Mouse (Mus musculus) gastrocnemius, adult 18-20 months (tissue): Measurements from ENCODE around the gene Omd. TPM values are rescaled to one million over a fixed set of nuclear protein-coding genes. Genes with fewer than 3 reads are reported as not detected.

Source experiments
- DNase-seq: peaks from one replicate; pipeline ENCODE4 v3.0.0; 2021; ENCODE audit warnings: low spot score
- total RNA-seq, 2 experiments: library from RNA; stranded (reverse); gene quantifications; 2 replicates each; pipeline ENCODE4 v1.2.3; 2021

Omd gene
- total RNA-seq, 2 experiments from 2014 or later = 0.82 to 2.1 TPM

GRCm38 (mm10) chr13:49608589-49609322, 26.5 kb downstream of the Omd start:
- no peak for DNase-seq

DNA sequence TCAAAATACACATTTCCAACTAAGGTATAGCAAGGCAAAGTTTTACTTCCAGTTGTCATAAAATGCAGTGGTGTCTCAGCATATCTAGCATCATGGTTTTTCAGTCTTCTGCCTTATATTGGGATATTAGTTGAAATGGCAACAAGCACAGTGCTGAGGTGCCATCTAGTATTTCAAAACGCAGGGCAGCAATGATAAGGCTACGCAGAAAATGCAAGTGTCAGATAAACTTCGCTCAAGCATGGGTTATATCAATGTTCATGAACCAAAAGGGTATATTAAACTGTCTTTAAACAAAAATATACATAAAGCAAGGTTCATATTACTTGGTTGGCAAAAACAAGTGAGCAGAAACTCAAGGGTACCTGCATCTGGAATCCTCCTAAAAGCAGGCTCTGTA, 34.8 kb downstream of the Omd start:
- DNase-seq = no peak

GRCm38 (mm10) chr13:49618365-49618764, 36.1 kb downstream of the Omd start:
- DNase-seq = no peak

DNA sequence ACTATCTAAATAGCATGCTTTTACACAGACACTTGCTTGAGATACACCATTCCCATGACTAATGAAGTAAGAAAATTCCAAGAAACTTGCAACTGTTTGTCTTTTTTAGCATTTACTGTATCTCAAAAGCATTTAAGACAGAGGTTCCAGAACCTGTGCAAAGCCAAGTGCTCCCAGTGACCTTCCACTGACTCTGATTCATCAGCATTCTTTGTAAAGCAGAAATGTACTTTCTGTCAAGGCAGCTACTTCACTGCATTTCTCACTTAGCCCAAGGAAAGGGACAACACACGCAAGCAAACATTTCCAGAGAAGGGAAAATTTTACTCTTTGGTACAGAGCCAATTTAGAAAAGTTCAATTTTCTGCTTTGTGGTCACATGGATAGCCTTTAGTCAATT, 41.0 kb downstream of the Omd start:
- no peak for DNase-seq

DNA sequence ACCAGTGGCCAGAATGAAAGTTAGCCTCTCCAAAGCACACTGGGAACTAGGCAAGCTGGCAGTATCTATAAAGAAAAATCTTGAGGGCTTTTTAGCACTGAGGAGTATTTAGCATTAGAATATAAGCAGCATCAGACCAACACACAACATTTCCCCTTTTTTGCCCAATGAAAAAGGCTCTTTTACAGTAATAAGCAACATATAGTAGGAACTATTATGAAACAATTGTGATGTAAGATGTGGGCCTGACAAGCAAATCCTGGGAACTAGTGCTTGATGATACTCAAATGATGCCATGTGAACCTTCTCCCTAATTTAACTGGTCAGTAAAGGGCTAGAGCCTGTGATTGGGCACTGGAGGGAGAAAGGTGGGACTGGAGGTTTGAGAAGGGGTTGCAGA, 45.9 kb downstream of the Omd start:
- no peak for DNase-seq

DNA sequence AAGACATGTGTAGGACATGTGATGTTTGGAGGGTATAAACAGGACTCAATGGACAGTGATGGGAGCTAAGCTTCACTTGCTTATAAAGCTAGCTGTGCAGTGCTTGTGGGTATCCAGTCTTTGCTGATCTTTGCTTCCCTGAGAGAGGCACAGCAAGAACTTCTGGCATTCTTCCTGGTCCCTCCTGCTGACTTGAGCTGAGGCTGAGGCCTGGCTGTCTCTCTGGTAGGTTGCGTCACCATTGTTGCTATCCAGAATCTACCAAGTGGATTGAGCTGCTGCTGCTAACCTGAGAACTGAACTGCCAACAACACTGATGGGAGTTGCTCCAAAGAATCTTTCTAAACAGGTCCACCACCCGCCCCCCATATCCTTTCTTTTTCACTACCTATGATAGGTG, 46.8 kb downstream of the Omd start:
- peak; percentile 53 for DNase-seq

GRCm38 (mm10) chr13:49639965-49640364, 57.7 kb downstream of the Omd start:
- DNase-seq = no peak

Other genes starting within 250 kb of the Omd start
- gene Bicd2, start 240.9 kb upstream of the Omd start, total RNA-seq = 10 to 100 TPM; 23.4 to 28.6 TPM
- gene Ippk, start 161.2 kb upstream of the Omd start, total RNA-seq = 1 to 10 TPM; 5.9 to 6.6 TPM
- 1 to 10 TPM; 1.4 to 1.6 TPM for gene Tes3-ps, start 89.1 kb upstream of the Omd start, total RNA-seq
- 1 to 10 TPM; 6.7 to 9.3 TPM for gene Ecm2, start 77.7 kb upstream of the Omd start, total RNA-seq
- 10 to 100 TPM in 1 of 2 experiments, 1 to 10 TPM in 1; 7.6 to 14.9 TPM for gene Aspn, start 38.0 kb upstream of the Omd start, total RNA-seq
- 10 to 100 TPM; 18.4 to 31.0 TPM for gene Ogn, start 25.6 kb downstream of the Omd start, total RNA-seq
- gene Cenpp, start 70.3 kb downstream of the Omd start, total RNA-seq = 1 to 10 TPM; 1.1 to 1.3 TPM
- gene Nol8, start 70.6 kb downstream of the Omd start, total RNA-seq = 10 to 100 TPM; 13.7 to 15.5 TPM
- 10 to 100 TPM; 63.8 to 72.6 TPM for gene Iars, start 99.6 kb downstream of the Omd start, total RNA-seq
- not detected for gene Gm30302, start 216.5 kb downstream of the Omd start, total RNA-seq